Mouse (Mus musculus) layer of hippocampus, postnatal 10 days (tissue): ENCODE results near the gene Hint3. TPM values are rescaled to one million over a fixed set of nuclear protein-coding genes. Genes with fewer than 3 reads are reported as not detected.
"Not testable (repeated sequence)": the region's sequence is repeated elsewhere in the genome, so short reads cannot be mapped to it uniquely, and the experiment has no call there.

Experiments used
- DNase-seq, 2 experiments: peaks; one replicate each; pipeline ENCODE4 v3.0.0; 2021; ENCODE audit warnings: low spot score in 2 of 2
- long read RNA-seq: library from polyadenylated mRNA; stranded (forward); transcript quantifications from one replicate; pipeline ENCODE4 v2.0.0, GENCODE M21; 2023
- total RNA-seq, 2 experiments: library from RNA; stranded (reverse); gene quantifications; 2 replicates each; pipeline ENCODE4 v1.2.3; 2021

Hint3 gene
- total RNA-seq = 10 to 100 TPM; 31.1 to 38.0 TPM
- long read RNA-seq, transcript Hint3-203 (5 exons, 875 nt) = major isoform, 14 of 15 reads
- long read RNA-seq, partial matches to known transcripts = 0 of 15 reads
- long read RNA-seq, other reads (novel, unspliced or antisense) = 1 of 15 reads

GRCm38 (mm10) chr10:30629513-30629912 lies at the start of gene Hint3:
TSS of gene Hint3 (minus strand) at chr10:30629632.
- DNase-seq = no peak

- DNase-seq = no peak
Observed at GRCm38 (mm10) chr10:30678051-30678450, 48.6 kb upstream of the Hint3 start.

- DNase-seq = no peak
Observed at GRCm38 (mm10) chr10:30674825-30675224, 45.4 kb upstream of the Hint3 start.

- no peak for DNase-seq
Observed at GRCm38 (mm10) chr10:30666580-30666979, 37.1 kb upstream of the Hint3 start.

GRCm38 (mm10) chr10:30660564-30661328 lies 31.3 kb upstream of the Hint3 start:
- no peak for DNase-seq

GRCm38 (mm10) chr10:30655655-30656054 lies 26.2 kb upstream of the Hint3 start:
- DNase-seq = no peak

- no peak for DNase-seq
Observed at GRCm38 (mm10) chr10:30647681-30648080, 18.2 kb upstream of the Hint3 start.

GRCm38 (mm10) chr10:30638216-30638615 lies 8.8 kb upstream of the Hint3 start:
- no peak for DNase-seq

GRCm38 (mm10) chr10:30636474-30637154 lies 7.2 kb upstream of the Hint3 start:
- not testable (repeated sequence) for DNase-seq

- DNase-seq = no peak
Observed at GRCm38 (mm10) chr10:30632718-30633117, 3.3 kb upstream of the Hint3 start.

GRCm38 (mm10) chr10:30629977-30630376 lies 545 bp upstream of the Hint3 start:
- no peak for DNase-seq

- DNase-seq = not testable (repeated sequence)
Observed at GRCm38 (mm10) chr10:30628444-30628843, 988 bp downstream of the Hint3 start.

- DNase-seq = no peak
Observed at GRCm38 (mm10) chr10:30627548-30627947, 1.9 kb downstream of the Hint3 start.

- DNase-seq = no peak
Observed at GRCm38 (mm10) chr10:30624161-30625019, 5.0 kb downstream of the Hint3 start.

- no peak for DNase-seq
Observed at GRCm38 (mm10) chr10:30622928-30623327, 6.5 kb downstream of the Hint3 start.

GRCm38 (mm10) chr10:30618918-30619210 lies 10.6 kb downstream of the Hint3 start:
- no peak for DNase-seq

GRCm38 (mm10) chr10:30618091-30618917 lies 11.1 kb downstream of the Hint3 start:
- peak; percentile 98 for DNase-seq

GRCm38 (mm10) chr10:30613039-30613438 lies 16.4 kb downstream of the Hint3 start:
- DNase-seq = no peak

GRCm38 (mm10) chr10:30609614-30610013 lies 19.8 kb downstream of the Hint3 start:
- DNase-seq = no peak

GRCm38 (mm10) chr10:30608109-30608508 lies 21.3 kb downstream of the Hint3 start:
- no peak for DNase-seq

- DNase-seq = peak; percentile 88 to 92
Observed at GRCm38 (mm10) chr10:30600542-30600966, 28.9 kb downstream of the Hint3 start, which contains the start of gene Trmt11. TSS of gene Trmt11 (minus strand) at chr10:30600749.
